Mouse (Mus musculus) midbrain, embryonic 16.5 days (tissue): ENCODE measurements around the gene Cysltr2. TPM values are rescaled to one million over a fixed set of nuclear protein-coding genes. Genes with fewer than 3 reads are reported as not detected.

Experiments
- ATAC-seq: fragments of 200-750 bp; cut with Nextera tagmentation; 2 replicates; pipeline ENCODE4 v1.8.0; 2017; ENCODE audit warnings: moderate TSS enrichment
- H3K27ac ChIP-seq: fragments of 300-500 bp; sonication (generic); 2 replicates; pipeline ENCODE4 v1.5.1; 2014; ENCODE audit warnings: mild to moderate bottlenecking, low read length, mixed read lengths
- H3K27me3 ChIP-seq: fragments of 300-500 bp; sonication (generic); 2 replicates; pipeline ENCODE4 v1.6.1; 2014; ENCODE audit warnings: low read depth, low read length, mixed read lengths; ENCODE audit not compliant: control insufficient read depth, insufficient read depth
- H3K36me3 ChIP-seq: fragments of 300-500 bp; sonication (generic); 2 replicates; pipeline ENCODE4 v1.6.1; 2014; ENCODE audit warnings: mild to moderate bottlenecking, low read length, moderate library complexity, mixed read lengths; ENCODE audit not compliant: control insufficient read depth, insufficient read depth
- H3K4me1 ChIP-seq: fragments of 300-500 bp; sonication (generic); 2 replicates; pipeline ENCODE4 v1.6.1; 2014; ENCODE audit warnings: mild to moderate bottlenecking, low read length, mixed read lengths; ENCODE audit not compliant: control insufficient read depth, insufficient read depth
- H3K4me2 ChIP-seq: fragments of 300-500 bp; sonication (generic); 2 replicates; pipeline ENCODE4 v1.6.1; 2014; ENCODE audit warnings: mild to moderate bottlenecking, low read length, mixed read lengths
- H3K4me3 ChIP-seq: fragments of 300-500 bp; sonication (generic); 2 replicates; pipeline ENCODE4 v1.5.1; 2014; ENCODE audit warnings: low read depth, mild to moderate bottlenecking, low read length, moderate library complexity, mixed read lengths
- H3K9ac ChIP-seq: fragments of 300-500 bp; sonication (generic); 2 replicates; pipeline ENCODE4 v1.6.1; 2014; ENCODE audit warnings: low read depth, low read length, mixed read lengths
- H3K9me3 ChIP-seq: fragments of 300-500 bp; sonication (generic); replicated peaks from 2 replicates; pipeline ENCODE4 v1.6.1; 2014; ENCODE audit warnings: mild to moderate bottlenecking, low read length, mixed read lengths; ENCODE audit not compliant: control insufficient read depth, poor library complexity, severe bottlenecking
- WGBS: fragments of 180-500 bp; shearing (Covaris S2); extraction: QIAGEN DNeasy Blood & Tissue Kit; methylation state at CpG from one replicate; pipeline ENCODE4 v1.1.7; 2014; 5-methylcytosine and 5-hydroxymethylcytosine counted together
- polyA plus RNA-seq: library from polyadenylated mRNA; unstranded; fragments of >200 nt; fragmentation: Nextera tagmentation; extraction: Ambion mirVana; gene quantifications from 2 replicates; pipeline ENCODE4 v1.2.1, GENCODE M21; 2015

Gene Cysltr2
- polyA plus RNA-seq, 1 experiment from 2014 or later = not detected

DNA sequence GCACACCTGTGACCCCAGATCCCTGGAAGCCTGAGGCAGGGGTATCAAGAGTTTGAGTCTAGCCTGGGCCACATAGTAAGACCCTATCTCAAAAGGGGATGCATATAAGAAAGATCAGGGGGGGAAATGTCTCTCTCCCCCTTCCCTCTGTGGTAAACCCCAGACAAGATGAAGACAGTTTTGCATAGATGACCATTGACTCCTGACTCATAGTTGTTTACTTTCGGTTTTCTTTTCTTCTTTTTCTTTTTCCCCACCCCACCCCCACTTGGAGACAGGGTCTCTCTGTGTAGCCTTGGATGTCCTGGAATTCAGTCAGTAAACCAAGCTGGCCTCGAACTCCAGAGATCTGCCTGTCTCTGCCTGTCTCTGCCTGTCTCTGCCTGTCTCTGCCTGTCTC lies 9.8 kb upstream of the Cysltr2 start:
- Histone ChIP-seq H3K9me3 (no peaks in the 10 kb centered on the region), H3K9ac (no peak overlapping the region), H3K4me2 (no peak overlapping the region), H3K36me3 (no peaks in the 10 kb centered on the region), H3K27me3 (no peaks in the 10 kb centered on the region), H3K4me3 (no peak overlapping the region), H3K27ac (no peak overlapping the region), H3K4me1 (no peaks in the 10 kb centered on the region)
- no peak for ATAC-seq
- 94% methylated on average over 2 of the region's 2 CpGs for whole genome bisulfite sequencing

DNA sequence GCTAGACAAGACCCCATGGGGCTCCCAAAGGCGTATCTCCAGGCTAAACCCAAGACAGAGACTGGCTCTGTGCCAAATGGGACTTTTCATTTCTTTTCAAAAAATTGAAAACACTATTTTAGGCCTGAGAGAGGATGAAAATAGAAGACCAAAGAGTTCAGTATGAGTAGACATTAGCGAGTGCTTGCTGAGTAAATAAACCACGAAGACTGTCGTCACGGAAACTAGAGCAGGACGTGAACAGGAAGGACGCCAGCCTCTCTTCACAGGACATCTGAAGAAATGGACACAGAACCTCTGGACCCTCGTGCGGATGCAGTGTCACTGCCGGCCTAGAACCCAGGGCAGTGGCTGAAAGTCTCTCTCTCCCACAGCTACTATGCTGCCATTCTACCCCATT lies 8.8 kb upstream of the Cysltr2 start:
- WGBS = 63% methylated on average over 10 of the region's 10 CpGs
- Histone ChIP-seq H3K4me1 (no peaks in the 10 kb centered on the region), H3K9ac (no peak overlapping the region), H3K27ac (no peak overlapping the region), H3K9me3 (no peaks in the 10 kb centered on the region), H3K4me3 (no peak overlapping the region), H3K36me3 (no peaks in the 10 kb centered on the region), H3K27me3 (no peaks in the 10 kb centered on the region), H3K4me2 (no peak overlapping the region)
- no peak for ATAC-seq

GRCm38 (mm10) chr14:73056813-73057212 lies 7.9 kb upstream of the Cysltr2 start:
- no peak overlapping the region for H3K4me3 ChIP-seq
- ATAC-seq = no peak
- no peaks in the 10 kb centered on the region for H3K4me1 ChIP-seq
- no peaks in the 10 kb centered on the region for H3K27me3 ChIP-seq
- no peaks in the 10 kb centered on the region for H3K36me3 ChIP-seq
- no peaks in the 10 kb centered on the region for H3K9me3 ChIP-seq
- H3K27ac ChIP-seq = no peak overlapping the region
- H3K9ac ChIP-seq = no peak overlapping the region
- WGBS = 94% methylated on average over 6 of the region's 6 CpGs
- no peak overlapping the region for H3K4me2 ChIP-seq

DNA sequence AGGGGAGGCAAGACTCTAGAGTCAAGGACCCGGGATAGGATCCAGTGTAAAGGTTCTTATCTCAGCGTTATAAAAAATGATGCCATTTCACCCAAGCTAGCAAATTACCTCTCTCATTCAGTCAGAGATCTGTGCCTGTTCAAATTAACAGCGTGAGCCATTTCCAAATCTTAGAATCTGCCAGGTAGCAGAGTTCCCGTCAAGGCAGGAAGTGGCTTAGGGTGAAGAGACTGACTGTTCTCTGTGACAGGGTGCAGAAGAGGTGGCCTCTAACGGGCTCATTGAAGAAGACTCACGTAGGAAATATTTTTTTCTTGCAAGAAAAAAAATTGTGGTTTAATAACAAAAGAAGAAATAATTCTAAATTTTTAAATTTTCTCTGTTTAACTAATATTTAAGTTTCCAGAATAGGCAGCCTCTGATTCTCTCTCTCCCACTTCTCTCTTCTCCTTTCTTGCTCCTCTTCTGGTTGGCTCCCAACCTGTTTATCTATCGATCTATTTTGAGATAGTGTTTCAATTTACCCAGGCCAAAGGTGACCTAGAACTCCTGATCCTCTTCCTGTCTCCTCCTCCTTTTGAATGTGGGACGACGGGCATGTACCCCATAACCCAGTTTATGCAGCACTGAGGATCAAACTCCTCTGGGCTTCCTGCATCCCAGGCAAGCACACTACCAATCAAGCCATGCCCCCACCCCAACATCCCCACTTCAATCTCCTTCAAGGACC lies 3.5 kb downstream of the Cysltr2 start:
- no peaks in the 10 kb centered on the region for H3K27me3 ChIP-seq
- no peaks in the 10 kb centered on the region for H3K36me3 ChIP-seq
- H3K9ac ChIP-seq = no peak overlapping the region
- ATAC-seq = no peak
- H3K4me3 ChIP-seq = no peak overlapping the region
- H3K4me2 ChIP-seq = no peak overlapping the region
- H3K4me1 ChIP-seq = no peaks in the 10 kb centered on the region
- no peaks in the 10 kb centered on the region for H3K9me3 ChIP-seq
- no peak overlapping the region for H3K27ac ChIP-seq
- 82% methylated on average over 9 of the region's 9 CpGs for WGBS

GRCm38 (mm10) chr14:73041689-73042088 lies 7.2 kb downstream of the Cysltr2 start:
- Histone ChIP-seq H3K36me3 (no peaks in the 10 kb centered on the region), H3K4me2 (no peak overlapping the region), H3K9ac (no peak overlapping the region), H3K4me1 (no peaks in the 10 kb centered on the region), H3K4me3 (no peak overlapping the region), H3K9me3 (no peaks in the 10 kb centered on the region), H3K27me3 (no peaks in the 10 kb centered on the region), H3K27ac (no peak overlapping the region)
- no peak for ATAC-seq
- 86% methylated on average over 2 of the region's 2 CpGs for WGBS

DNA sequence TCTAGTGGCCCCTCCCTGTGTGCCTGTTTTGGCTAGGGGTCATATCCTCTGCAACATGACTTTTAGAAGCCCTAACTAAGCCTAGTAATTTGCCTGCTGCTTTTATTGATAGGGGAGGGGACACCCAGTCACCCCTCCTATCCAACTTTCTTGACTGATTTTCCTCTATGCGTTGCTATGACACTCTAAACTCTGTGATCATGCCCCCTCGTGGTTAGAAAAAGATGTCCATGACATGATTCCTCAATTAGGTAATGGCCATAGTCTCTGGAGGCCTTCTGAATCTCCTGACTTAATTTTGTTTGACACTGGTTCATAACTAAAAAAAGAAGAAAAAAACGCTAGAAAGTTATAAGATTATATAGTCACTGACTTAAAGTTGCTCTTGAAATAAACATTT lies 15.6 kb downstream of the Cysltr2 start:
- H3K9me3 ChIP-seq = no peaks in the 10 kb centered on the region
- H3K4me2 ChIP-seq = no peak overlapping the region
- H3K4me1 ChIP-seq = no peaks in the 10 kb centered on the region
- no peak overlapping the region for H3K27ac ChIP-seq
- WGBS = 49% methylated on average over 3 of the region's 3 CpGs
- no peaks in the 10 kb centered on the region for H3K36me3 ChIP-seq
- H3K9ac ChIP-seq = no peak overlapping the region
- H3K27me3 ChIP-seq = no peaks in the 10 kb centered on the region
- no peak overlapping the region for H3K4me3 ChIP-seq
- no peak for ATAC-seq

GRCm38 (mm10) chr14:73031218-73031617 lies 17.7 kb downstream of the Cysltr2 start:
- no peak overlapping the region for H3K27ac ChIP-seq
- H3K36me3 ChIP-seq = no peaks in the 10 kb centered on the region
- no peak overlapping the region for H3K4me2 ChIP-seq
- no peaks in the 10 kb centered on the region for H3K9me3 ChIP-seq
- no peaks in the 10 kb centered on the region for H3K4me1 ChIP-seq
- H3K27me3 ChIP-seq = no peaks in the 10 kb centered on the region
- no peak for ATAC-seq
- WGBS = 85% methylated on average over 3 of the region's 3 CpGs
- no peak overlapping the region for H3K9ac ChIP-seq
- H3K4me3 ChIP-seq = no peak overlapping the region

- Histone ChIP-seq H3K4me2 (no peak overlapping the region), H3K4me3 (no peak overlapping the region), H3K9me3 (no peaks in the 10 kb centered on the region), H3K27me3 (no peaks in the 10 kb centered on the region), H3K36me3 (no peaks in the 10 kb centered on the region), H3K4me1 (no peaks in the 10 kb centered on the region), H3K9ac (no peak overlapping the region), H3K27ac (no peak overlapping the region)
- 93% methylated on average over 3 of the region's 3 CpGs for WGBS
- ATAC-seq = no peak
Observed at GRCm38 (mm10) chr14:73017272-73017671, 31.6 kb downstream of the Cysltr2 start.

- Histone ChIP-seq H3K4me2 (no peak overlapping the region), H3K27me3 (no peaks in the 10 kb centered on the region), H3K9me3 (no peaks in the 10 kb centered on the region), H3K27ac (no peak overlapping the region), H3K36me3 (no peaks in the 10 kb centered on the region), H3K4me1 (no peaks in the 10 kb centered on the region), H3K4me3 (no peak overlapping the region), H3K9ac (no peak overlapping the region)
- no peak for ATAC-seq
- WGBS = 82% methylated on average over 6 of the region's 6 CpGs
Observed at GRCm38 (mm10) chr14:73015386-73015785, 33.5 kb downstream of the Cysltr2 start.
